Mouse (Mus musculus): ENCODE data around the gene Topbp1. TPM values are rescaled to one million over a fixed set of nuclear protein-coding genes. Genes with fewer than 3 reads are reported as not detected.

Topbp1 gene
- polyA plus RNA-seq, 1 experiment from 2014 or later = 86.9 TPM

DNA sequence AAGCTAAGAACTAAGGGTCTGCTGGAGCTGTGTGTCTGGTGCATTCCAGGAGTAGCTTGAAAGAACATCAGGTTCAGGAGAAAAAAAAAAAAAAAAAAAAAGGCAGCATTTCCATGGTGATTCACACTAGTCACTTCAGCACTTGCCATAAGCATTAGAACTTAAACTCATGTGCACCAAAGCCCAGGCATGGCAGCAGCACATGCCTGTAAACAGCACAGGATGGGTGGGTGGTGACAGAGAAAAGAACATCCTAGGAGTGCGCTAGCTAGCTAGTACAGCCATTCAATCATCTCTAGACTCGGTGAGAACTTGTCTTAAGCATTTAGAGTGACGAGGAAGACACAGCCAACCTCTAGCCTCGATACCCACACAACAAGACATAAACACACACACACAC is 53.5 kb downstream of the Topbp1 start:
- no peak overlapping the region for H3K27ac ChIP-seq (replicated peaks)
- H3K36me3 ChIP-seq (replicated peaks) = peaks cover 89% of the 10 kb centered on the region
- H3K9me3 ChIP-seq = no peaks in the 10 kb centered on the region
- H3K4me3 ChIP-seq = no peak overlapping the region
- DNase-seq (ENCODE audit: low spot score) = no peak
- no peaks in the 10 kb centered on the region for H3K27me3 ChIP-seq (replicated peaks; ENCODE audit: low read depth, poor library complexity, severe bottlenecking)
- peaks cover 15% of the 10 kb centered on the region for H3K4me1 ChIP-seq
- WGBS = 86% methylated on average over 4 of the region's 4 CpGs

DNA sequence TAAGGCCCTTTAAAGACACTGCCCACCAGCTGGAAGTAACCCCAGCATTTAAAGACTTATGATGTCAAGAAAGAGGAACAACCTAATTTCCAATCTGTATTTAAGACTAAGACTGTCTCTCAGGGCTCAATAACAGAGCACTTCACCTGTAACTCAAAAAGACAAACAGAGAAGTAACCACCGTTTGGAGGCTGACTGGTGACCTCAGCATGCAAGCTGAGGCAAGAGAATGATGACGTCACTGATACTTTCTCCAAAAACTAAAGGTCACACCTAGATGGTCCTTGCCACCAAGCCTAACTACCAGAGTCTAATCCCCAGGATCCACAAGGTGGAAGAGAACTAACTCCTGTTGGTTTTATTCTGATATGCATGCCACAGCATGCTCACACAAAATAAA is 55.6 kb downstream of the Topbp1 start:
- no peak for DNase-seq (ENCODE audit: low spot score)
- Histone ChIP-seq H3K4me1 (peaks cover 18% of the 10 kb centered on the region), H3K4me3 (no peak overlapping the region), H3K9me3 (no peaks in the 10 kb centered on the region), H3K27ac (replicated peaks) (no peak overlapping the region), H3K36me3 (replicated peaks) (peaks cover 78% of the 10 kb centered on the region), H3K27me3 (replicated peaks; ENCODE audit: low read depth, poor library complexity, severe bottlenecking) (no peaks in the 10 kb centered on the region)
- 82% methylated on average over 2 of the region's 2 CpGs for WGBS

DNA sequence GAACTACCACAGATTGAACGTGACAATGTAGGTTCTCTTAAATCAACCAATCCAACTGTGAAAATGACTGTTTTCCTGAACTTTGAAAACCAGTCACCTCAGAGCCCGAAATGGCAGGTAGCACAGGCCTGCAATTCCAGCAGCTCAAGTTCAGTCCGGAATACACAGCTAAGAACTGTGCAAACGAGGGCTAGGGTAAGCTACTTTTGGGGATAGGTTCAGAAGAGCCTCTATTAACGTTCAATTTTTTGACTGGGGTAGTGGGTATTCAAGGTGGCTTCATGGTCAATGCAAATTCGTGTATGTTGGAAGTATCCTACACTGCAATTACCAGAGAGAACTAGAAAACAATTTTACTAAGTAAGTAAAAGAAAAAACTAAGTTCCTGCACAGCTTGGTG is 58.1 kb downstream of the Topbp1 start:
- peaks cover 58% of the 10 kb centered on the region for H3K36me3 ChIP-seq (replicated peaks)
- no peak for DNase-seq (ENCODE audit: low spot score)
- no peaks in the 10 kb centered on the region for H3K27me3 ChIP-seq (replicated peaks; ENCODE audit: low read depth, poor library complexity, severe bottlenecking)
- peaks cover 31% of the 10 kb centered on the region for H3K4me1 ChIP-seq
- no peak overlapping the region for H3K27ac ChIP-seq (replicated peaks)
- 71% methylated on average over 6 of the region's 6 CpGs for WGBS
- peak overlapping the region; percentile 93 for H3K4me3 ChIP-seq
- H3K9me3 ChIP-seq = no peaks in the 10 kb centered on the region

DNA sequence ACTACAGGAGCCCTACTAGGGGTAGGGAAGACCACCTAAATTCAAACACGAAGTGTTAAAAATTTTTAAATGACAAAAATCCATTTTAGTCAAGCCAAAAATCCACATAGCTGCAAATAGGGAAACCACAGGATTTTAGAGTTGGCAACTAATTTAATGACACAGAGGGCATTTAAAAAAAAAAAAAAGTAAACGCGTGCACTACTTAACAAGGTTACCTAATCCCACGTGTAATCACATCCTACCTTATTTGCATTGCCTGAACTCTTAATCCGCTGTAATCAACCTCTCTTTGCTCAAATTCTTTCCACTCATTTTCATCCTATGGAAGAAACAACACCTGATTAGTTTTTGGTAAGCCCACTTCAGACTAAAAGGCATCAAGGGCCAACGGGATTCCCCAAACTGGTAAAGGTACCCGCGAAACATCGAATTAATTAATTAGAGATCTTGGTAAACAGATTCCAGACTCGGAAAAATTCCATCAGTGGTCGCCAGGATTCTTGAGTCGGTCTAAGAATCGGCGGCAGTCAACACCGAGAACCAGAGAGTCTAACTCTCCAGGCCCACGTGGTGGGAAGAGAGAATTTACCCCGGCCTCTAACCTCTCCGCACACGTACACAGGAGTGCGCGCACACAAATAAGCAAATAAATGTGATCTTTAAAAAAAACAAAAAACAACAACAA is 58.9 kb downstream of the Topbp1 start:
- H3K27ac ChIP-seq (replicated peaks) = peak overlapping the region; percentile 98
- H3K4me3 ChIP-seq = peak overlapping the region; percentile 93
- DNase-seq (ENCODE audit: low spot score) = peak; percentile 51
- H3K4me1 ChIP-seq = peaks cover 31% of the 10 kb centered on the region
- 1% methylated on average over 21 of the region's 21 CpGs for WGBS
- peaks cover 56% of the 10 kb centered on the region for H3K36me3 ChIP-seq (replicated peaks)
- no peaks in the 10 kb centered on the region for H3K27me3 ChIP-seq (replicated peaks; ENCODE audit: low read depth, poor library complexity, severe bottlenecking)
- H3K9me3 ChIP-seq = no peaks in the 10 kb centered on the region

DNA sequence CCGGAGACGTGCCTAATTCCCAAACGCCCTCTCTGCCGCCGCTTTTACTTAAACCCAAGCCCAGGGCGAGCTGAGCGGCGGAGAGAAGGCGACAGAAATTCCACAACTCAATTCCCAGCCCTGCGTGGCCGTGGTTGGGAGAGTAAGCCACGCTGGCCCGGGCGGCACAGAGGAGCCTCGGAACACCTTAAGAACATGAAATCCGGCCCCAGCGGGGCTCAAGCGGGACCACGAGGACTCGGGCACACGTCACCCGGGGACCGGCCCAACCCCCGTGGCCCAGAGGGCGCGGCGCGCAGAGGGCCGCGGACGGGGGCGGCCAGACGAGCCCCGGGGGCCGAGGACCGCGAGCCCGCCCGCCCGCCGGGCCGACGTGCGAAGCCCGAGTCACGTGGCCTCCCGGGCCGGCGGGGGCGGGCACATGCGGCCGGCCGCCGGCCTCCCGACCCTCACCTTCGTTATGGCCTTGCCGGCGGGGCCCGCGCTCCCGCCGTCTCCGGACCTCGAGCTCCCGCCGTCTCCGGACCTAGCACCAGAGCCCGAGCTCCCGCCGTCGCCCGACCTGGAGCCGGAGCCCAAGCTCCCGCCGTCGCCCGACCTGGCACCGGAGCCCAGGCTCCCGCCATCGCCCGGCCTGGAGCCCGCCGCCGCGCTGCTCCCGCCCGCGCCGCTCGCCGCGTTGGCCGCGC is 59.7 kb downstream of the Topbp1 start:
- 2% methylated on average over 94 of the region's 94 CpGs for WGBS
- Histone ChIP-seq H3K9me3 (no peaks in the 10 kb centered on the region), H3K4me3 (peak overlapping the region; percentile 93), H3K36me3 (replicated peaks) (peaks cover 49% of the 10 kb centered on the region), H3K27ac (replicated peaks) (peak overlapping the region; percentile 98), H3K4me1 (peaks cover 34% of the 10 kb centered on the region), H3K27me3 (replicated peaks; ENCODE audit: low read depth, poor library complexity, severe bottlenecking) (no peaks in the 10 kb centered on the region)
- peak; percentile 76 for DNase-seq (ENCODE audit: low spot score)

- H3K4me3 ChIP-seq = peak within 1 kb of the TSS; percentile 93
Observed at GRCm38 (mm10) chr9:103365290-103366247, 60.6 kb downstream of the Topbp1 start, which contains the start of gene Cdv3. TSS of gene Cdv3 (minus strand) at chr9:103365840.

DNA sequence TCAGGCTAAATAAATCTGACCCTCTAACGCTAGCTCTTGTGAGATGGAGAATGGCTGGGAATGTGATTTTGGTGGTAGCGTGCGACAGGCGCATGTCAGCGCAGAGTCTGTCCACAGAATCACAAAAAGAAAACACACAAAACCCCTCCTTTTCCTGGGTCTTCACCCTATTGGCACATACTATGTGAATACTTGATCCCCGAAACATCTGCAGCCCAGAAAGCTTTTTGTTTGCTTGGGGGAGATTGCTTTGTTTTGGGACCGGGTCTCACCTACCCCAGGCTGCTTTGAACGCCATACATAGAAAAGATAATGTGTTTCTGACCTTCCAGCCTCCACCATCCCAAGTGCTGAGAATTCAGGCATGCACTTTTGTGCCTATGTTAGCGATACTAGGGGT is 61.3 kb downstream of the Topbp1 start:
- no peaks in the 10 kb centered on the region for H3K27me3 ChIP-seq (replicated peaks; ENCODE audit: low read depth, poor library complexity, severe bottlenecking)
- H3K36me3 ChIP-seq (replicated peaks) = peaks cover 36% of the 10 kb centered on the region
- WGBS = 55% methylated on average over 9 of the region's 9 CpGs
- DNase-seq (ENCODE audit: low spot score) = no peak
- no peaks in the 10 kb centered on the region for H3K9me3 ChIP-seq
- peaks cover 35% of the 10 kb centered on the region for H3K4me1 ChIP-seq
- H3K27ac ChIP-seq (replicated peaks) = peak overlapping the region; percentile 98
- H3K4me3 ChIP-seq = peak overlapping the region; percentile 93

More at GRCm38 (mm10) chr9:103365290-103366247, 60.6 kb downstream of the Topbp1 start, which contains the start of gene Cdv3:
- under 1% methylated on average over 95 of the region's 95 CpGs for WGBS
- Histone ChIP-seq H3K27ac (replicated peaks) (peak within 1 kb of the TSS; percentile 98), H3K4me1 (peaks cover 35% of the 10 kb centered on the region), H3K27me3 (replicated peaks; ENCODE audit: low read depth, poor library complexity, severe bottlenecking) (no peaks in the 10 kb centered on the region), H3K9me3 (no peaks in the 10 kb centered on the region), H3K36me3 (replicated peaks) (peaks cover 43% of the 10 kb centered on the region)
- peak; percentile 99 for DNase-seq (ENCODE audit: low spot score)

DNA sequence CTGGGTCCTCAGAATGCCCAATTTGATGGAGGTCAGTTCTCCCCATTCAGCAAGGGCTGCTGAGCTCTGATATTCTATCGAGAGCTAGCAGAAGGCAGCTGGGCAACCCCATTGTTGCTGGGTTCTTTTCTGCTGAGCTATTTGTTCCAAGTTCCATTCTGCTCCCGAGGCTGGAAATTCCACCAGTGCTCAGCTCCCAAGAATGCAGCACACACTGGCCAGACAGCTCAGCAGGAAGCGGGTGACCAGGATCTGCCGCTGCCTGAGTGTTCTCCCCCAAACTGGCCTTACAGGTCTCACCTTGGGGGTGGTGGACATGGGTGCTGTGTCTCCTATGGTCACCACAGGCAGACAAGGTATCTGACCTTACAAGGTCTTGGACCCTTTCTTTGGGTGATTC is 64.9 kb downstream of the Topbp1 start:
- H3K36me3 ChIP-seq (replicated peaks) = peaks cover 15% of the 10 kb centered on the region; the same call in 1 of the 2 replicates
- 82% methylated on average over 4 of the region's 4 CpGs for WGBS
- H3K4me3 ChIP-seq = no peak overlapping the region
- H3K27me3 ChIP-seq (replicated peaks; ENCODE audit: low read depth, poor library complexity, severe bottlenecking) = no peaks in the 10 kb centered on the region
- H3K27ac ChIP-seq (replicated peaks) = no peak overlapping the region
- DNase-seq (ENCODE audit: low spot score) = no peak
- H3K4me1 ChIP-seq = peaks cover 22% of the 10 kb centered on the region
- H3K9me3 ChIP-seq = no peaks in the 10 kb centered on the region

DNA sequence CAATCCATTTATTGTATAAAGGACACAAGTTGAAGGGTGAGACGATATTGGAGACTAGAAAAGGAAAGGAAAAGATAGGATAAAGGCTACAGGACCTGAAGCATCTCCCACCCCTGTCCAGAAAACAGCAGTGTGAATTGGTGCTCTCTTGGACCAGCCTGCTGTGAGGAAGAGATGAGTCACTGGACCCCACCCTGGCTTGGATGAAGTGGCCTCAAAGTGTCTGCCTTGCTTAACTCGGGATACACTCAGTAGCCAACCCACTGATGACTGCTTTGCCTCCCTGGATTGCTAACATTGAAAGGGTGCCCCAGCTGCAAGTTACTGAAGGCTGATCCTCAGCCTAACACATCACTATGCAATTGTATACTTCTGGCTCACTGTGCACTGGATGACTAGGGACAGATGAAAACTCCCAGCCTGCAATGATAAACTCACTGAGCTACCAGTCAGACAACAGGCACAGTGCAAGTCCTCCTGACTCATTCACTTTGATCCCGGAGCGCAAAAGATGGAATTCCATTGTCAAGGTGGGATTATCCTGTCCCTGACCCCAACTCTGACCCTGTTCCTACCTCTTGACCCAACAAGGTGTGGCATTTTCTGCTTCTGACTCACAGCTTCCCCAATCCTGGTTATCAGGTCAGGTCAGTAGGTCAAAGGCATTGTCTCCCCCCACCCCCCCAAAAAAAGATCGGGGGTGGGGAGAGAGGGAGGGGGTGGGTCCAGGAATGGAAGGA is 67.4 kb downstream of the Topbp1 start:
- WGBS = 76% methylated on average over 5 of the region's 5 CpGs
- Histone ChIP-seq H3K4me3 (no peak overlapping the region), H3K4me1 (peaks cover 17% of the 10 kb centered on the region), H3K27me3 (replicated peaks; ENCODE audit: low read depth, poor library complexity, severe bottlenecking) (no peaks in the 10 kb centered on the region), H3K27ac (replicated peaks) (no peak overlapping the region), H3K36me3 (replicated peaks) (peaks cover 15% of the 10 kb centered on the region; the same call in 1 of the 2 replicates), H3K9me3 (no peaks in the 10 kb centered on the region)
- no peak for DNase-seq (ENCODE audit: low spot score)

GRCm38 (mm10) chr9:103376346-103377320 is 71.6 kb downstream of the Topbp1 start:
- H3K9me3 ChIP-seq = no peaks in the 10 kb centered on the region
- peak overlapping the region; percentile 24; the same call in 1 of the 2 replicates for H3K27ac ChIP-seq (replicated peaks)
- no peak for DNase-seq (ENCODE audit: low spot score)
- peaks cover 12% of the 10 kb centered on the region; the same call in 1 of the 2 replicates for H3K4me1 ChIP-seq
- no peak overlapping the region for H3K4me3 ChIP-seq
- no peaks in the 10 kb centered on the region for H3K27me3 ChIP-seq (replicated peaks; ENCODE audit: low read depth, poor library complexity, severe bottlenecking)
- 71% methylated on average over 7 of the region's 7 CpGs for WGBS
- H3K36me3 ChIP-seq (replicated peaks) = no peaks in the 10 kb centered on the region

DNA sequence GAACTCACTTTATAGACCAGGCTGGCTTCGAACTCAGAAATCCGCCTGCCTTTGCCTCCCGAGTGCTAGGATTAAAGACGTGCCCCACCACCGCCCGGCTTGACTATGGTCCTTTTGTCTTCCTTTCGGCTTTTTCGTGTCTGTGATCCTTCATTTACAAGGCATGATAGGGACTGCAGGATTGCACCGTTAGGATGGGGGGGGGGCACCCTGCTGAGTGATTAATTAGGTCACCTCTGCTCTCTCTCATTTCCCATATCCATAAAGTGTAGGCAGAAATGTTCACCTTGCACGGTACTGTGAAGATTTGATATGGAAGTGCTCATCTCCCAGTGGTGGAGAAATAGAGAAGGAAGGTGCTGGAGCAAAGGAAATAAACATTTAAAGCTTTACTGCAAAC is 73.7 kb downstream of the Topbp1 start:
- no peak overlapping the region for H3K4me3 ChIP-seq
- DNase-seq (ENCODE audit: low spot score) = no peak

More for the DNA sequence above, 73.7 kb downstream of the Topbp1 start:
- Histone ChIP-seq H3K27ac (replicated peaks) (no peak overlapping the region), H3K27me3 (replicated peaks; ENCODE audit: low read depth, poor library complexity, severe bottlenecking) (no peaks in the 10 kb centered on the region), H3K36me3 (replicated peaks) (no peaks in the 10 kb centered on the region), H3K4me1 (peaks cover 18% of the 10 kb centered on the region), H3K9me3 (no peaks in the 10 kb centered on the region)
- 68% methylated on average over 10 of the region's 10 CpGs for WGBS
